Mouse (Mus musculus) liver, embryonic 13.5 days (tissue): ENCODE data around the gene Sstr4. TPM values are rescaled to one million over a fixed set of nuclear protein-coding genes. Genes with fewer than 3 reads are reported as not detected.

Experiments
- ATAC-seq: fragments of 200-750 bp; cut with Nextera tagmentation; 2 replicates; pipeline ENCODE4 v1.8.0; 2017; ENCODE audit warnings: low read depth, mild to moderate bottlenecking, moderate number of reproducible peaks, moderate library complexity
- DNase-seq: peaks from one replicate; pipeline ENCODE4 v3.0.0; 2022
- H3K27ac ChIP-seq: fragments of 300-500 bp; sonication (generic); 2 replicates; pipeline ENCODE4 v1.5.1; 2015; ENCODE audit warnings: moderate library complexity, mild to moderate bottlenecking, inconsistent platforms
- H3K27me3 ChIP-seq: fragments of 300-500 bp; sonication (generic); 2 replicates; pipeline ENCODE4 v1.6.1; 2015; ENCODE audit warnings: mild to moderate bottlenecking, inconsistent platforms
- H3K36me3 ChIP-seq: fragments of 300-500 bp; sonication (generic); 2 replicates; pipeline ENCODE4 v1.6.1; 2015; ENCODE audit warnings: mild to moderate bottlenecking, inconsistent platforms
- H3K4me1 ChIP-seq: fragments of 300-500 bp; sonication (generic); replicated peaks from 2 replicates; pipeline ENCODE4 v1.6.1; 2015; ENCODE audit warnings: inconsistent platforms
- H3K4me2 ChIP-seq: fragments of 300-500 bp; sonication (generic); 2 replicates; pipeline ENCODE4 v1.6.1; 2015; ENCODE audit warnings: inconsistent platforms, mild to moderate bottlenecking, moderate library complexity
- H3K4me3 ChIP-seq: fragments of 300-500 bp; sonication (generic); replicated peaks from 2 replicates; pipeline ENCODE4 v1.5.1; 2015; ENCODE audit warnings: mild to moderate bottlenecking, inconsistent platforms
- H3K9ac ChIP-seq: fragments of 300-500 bp; sonication (generic); 2 replicates; pipeline ENCODE4 v1.6.1; 2015; ENCODE audit warnings: mild to moderate bottlenecking, inconsistent platforms
- H3K9me3 ChIP-seq: fragments of 300-500 bp; sonication (generic); replicated peaks from 2 replicates; pipeline ENCODE4 v1.6.1; 2016; ENCODE audit warnings: inconsistent platforms
- WGBS: fragments of 180-500 bp; shearing (Covaris S2); methylation state at CpG from one replicate; pipeline ENCODE4 v1.1.7; 2015; ENCODE audit not compliant: insufficient replicate concordance; 5-methylcytosine and 5-hydroxymethylcytosine counted together
- polyA plus RNA-seq: library from polyadenylated mRNA; unstranded; fragments of >200 nt; fragmentation: Nextera tagmentation; extraction: Ambion mirVana; gene quantifications from 2 replicates; pipeline ENCODE4 v1.2.1, GENCODE M21; 2015

Gene Sstr4
- polyA plus RNA-seq = not detected in 2 replicates

- H3K27ac ChIP-seq = no peak within 1 kb of the TSS
- no peaks in the 10 kb centered on the region for H3K9me3 ChIP-seq
- 0 out of 2 replicates have a peak, but pooled peaks cover 3% of the 10 kb centered on the region for H3K4me1 ChIP-seq
- H3K9ac ChIP-seq = no peak within 1 kb of the TSS
- peaks cover 36% of the 10 kb centered on the region for H3K27me3 ChIP-seq
- peak within 1 kb of the TSS; percentile 41 for H3K4me3 ChIP-seq
- DNase-seq = no peak
- peak within 1 kb of the TSS; percentile 60 for H3K4me2 ChIP-seq
- no peak for ATAC-seq
- no peaks in the 10 kb centered on the region for H3K36me3 ChIP-seq
- 6% methylated on average over 83 of the region's 83 CpGs for WGBS
Observed at GRCm38 (mm10) chr2:148395131-148396051, at the start of gene Sstr4. Gene Sstr4, plus strand, starts transcription at chr2:148395344.

- Histone ChIP-seq H3K4me3 (no peak overlapping the region), H3K27ac (no peak overlapping the region), H3K27me3 (no peaks in the 10 kb centered on the region), H3K36me3 (no peaks in the 10 kb centered on the region), H3K4me2 (no peak overlapping the region), H3K4me1 (no peaks in the 10 kb centered on the region), H3K9ac (no peak overlapping the region), H3K9me3 (no peaks in the 10 kb centered on the region)
- no peak for DNase-seq
- no peak for ATAC-seq
Observed at GRCm38 (mm10) chr2:148345373-148345772, 49.8 kb upstream of the Sstr4 start.

- no peak for DNase-seq
- no peaks in the 10 kb centered on the region for H3K36me3 ChIP-seq
- no peaks in the 10 kb centered on the region for H3K4me1 ChIP-seq
- no peak overlapping the region for H3K27ac ChIP-seq
- H3K27me3 ChIP-seq = no peaks in the 10 kb centered on the region
- no peaks in the 10 kb centered on the region for H3K9me3 ChIP-seq
- ATAC-seq = no peak
- 58% methylated on average over 1 of the region's 1 CpGs for WGBS
- no peak overlapping the region for H3K4me2 ChIP-seq
- H3K9ac ChIP-seq = no peak overlapping the region
- no peak overlapping the region for H3K4me3 ChIP-seq
Observed at GRCm38 (mm10) chr2:148346976-148347375, 48.2 kb upstream of the Sstr4 start.

- H3K27me3 ChIP-seq = no peaks in the 10 kb centered on the region
- no peak overlapping the region for H3K4me3 ChIP-seq
- H3K4me1 ChIP-seq = no peaks in the 10 kb centered on the region
- H3K9me3 ChIP-seq = no peaks in the 10 kb centered on the region
- DNase-seq = no peak
- H3K27ac ChIP-seq = no peak overlapping the region
- no peaks in the 10 kb centered on the region for H3K36me3 ChIP-seq
- H3K4me2 ChIP-seq = no peak overlapping the region
- 53% methylated on average over 4 of the region's 4 CpGs for WGBS
- no peak overlapping the region for H3K9ac ChIP-seq
- no peak for ATAC-seq
Observed at GRCm38 (mm10) chr2:148349509-148350307, 45.4 kb upstream of the Sstr4 start.

- no peak overlapping the region for H3K4me2 ChIP-seq
- no peaks in the 10 kb centered on the region for H3K9me3 ChIP-seq
- H3K4me1 ChIP-seq = no peaks in the 10 kb centered on the region
- no peak overlapping the region for H3K27ac ChIP-seq
- 19% methylated on average over 2 of the region's 2 CpGs for WGBS
- no peak overlapping the region for H3K4me3 ChIP-seq
- no peak for DNase-seq
- no peaks in the 10 kb centered on the region for H3K27me3 ChIP-seq
- ATAC-seq = no peak
- H3K9ac ChIP-seq = no peak overlapping the region
- no peaks in the 10 kb centered on the region for H3K36me3 ChIP-seq
Observed at GRCm38 (mm10) chr2:148350460-148350859, 44.7 kb upstream of the Sstr4 start.

- no peak overlapping the region for H3K4me2 ChIP-seq
- H3K4me3 ChIP-seq = no peak overlapping the region
- no peaks in the 10 kb centered on the region for H3K27me3 ChIP-seq
- H3K36me3 ChIP-seq = no peaks in the 10 kb centered on the region
- no peaks in the 10 kb centered on the region for H3K4me1 ChIP-seq
- DNase-seq = no peak
- H3K9ac ChIP-seq = no peak overlapping the region
- WGBS = 62% methylated on average over 1 of the region's 1 CpGs
- H3K27ac ChIP-seq = no peak overlapping the region
- ATAC-seq = no peak
- H3K9me3 ChIP-seq = no peaks in the 10 kb centered on the region
Observed at GRCm38 (mm10) chr2:148352655-148353054, 42.5 kb upstream of the Sstr4 start.

- ATAC-seq (no peak), DNase-seq (no peak)
- H3K4me3 ChIP-seq = no peak overlapping the region
- H3K27ac ChIP-seq = no peak overlapping the region
- WGBS = 60% methylated on average over 1 of the region's 1 CpGs
- no peaks in the 10 kb centered on the region for H3K36me3 ChIP-seq
- no peaks in the 10 kb centered on the region for H3K27me3 ChIP-seq
- H3K9me3 ChIP-seq = no peaks in the 10 kb centered on the region
- H3K4me1 ChIP-seq = no peaks in the 10 kb centered on the region
- no peak overlapping the region for H3K9ac ChIP-seq
- no peak overlapping the region for H3K4me2 ChIP-seq
Observed at GRCm38 (mm10) chr2:148357145-148357544, 38.0 kb upstream of the Sstr4 start.

- no peaks in the 10 kb centered on the region for H3K9me3 ChIP-seq
- no peaks in the 10 kb centered on the region for H3K36me3 ChIP-seq
- H3K4me2 ChIP-seq = no peak overlapping the region
- WGBS = 68% methylated on average over 3 of the region's 3 CpGs
- no peaks in the 10 kb centered on the region for H3K4me1 ChIP-seq
- no peak overlapping the region for H3K4me3 ChIP-seq
- H3K27me3 ChIP-seq = no peaks in the 10 kb centered on the region
- ATAC-seq (no peak), DNase-seq (no peak)
- no peak overlapping the region for H3K27ac ChIP-seq
- H3K9ac ChIP-seq = no peak overlapping the region
Observed at GRCm38 (mm10) chr2:148364536-148364935, 30.6 kb upstream of the Sstr4 start.

GRCm38 (mm10) chr2:148365227-148365626 is 29.9 kb upstream of the Sstr4 start:
- H3K27me3 ChIP-seq = no peaks in the 10 kb centered on the region
- no peak overlapping the region for H3K4me2 ChIP-seq
- no peak overlapping the region for H3K27ac ChIP-seq
- H3K9ac ChIP-seq = no peak overlapping the region
- no peaks in the 10 kb centered on the region for H3K36me3 ChIP-seq
- no peak for DNase-seq
- WGBS = 29% methylated on average over 1 of the region's 1 CpGs
- ATAC-seq = no peak
- no peaks in the 10 kb centered on the region for H3K4me1 ChIP-seq
- no peaks in the 10 kb centered on the region for H3K9me3 ChIP-seq
- no peak overlapping the region for H3K4me3 ChIP-seq

- Histone ChIP-seq H3K36me3 (no peaks in the 10 kb centered on the region), H3K9me3 (no peaks in the 10 kb centered on the region), H3K4me2 (no peak overlapping the region), H3K4me3 (no peak overlapping the region), H3K27ac (no peak overlapping the region), H3K27me3 (no peaks in the 10 kb centered on the region), H3K9ac (no peak overlapping the region), H3K4me1 (no peaks in the 10 kb centered on the region)
- no peak for ATAC-seq
- DNase-seq = no peak
- 44% methylated on average over 4 of the region's 4 CpGs for WGBS
Observed at GRCm38 (mm10) chr2:148371743-148372630, 23.2 kb upstream of the Sstr4 start.

- no peak for DNase-seq
- H3K36me3 ChIP-seq = no peaks in the 10 kb centered on the region
- ATAC-seq = no peak
Observed at GRCm38 (mm10) chr2:148373602-148374071, 21.5 kb upstream of the Sstr4 start.

More at GRCm38 (mm10) chr2:148373602-148374071, 21.5 kb upstream of the Sstr4 start:
- no peaks in the 10 kb centered on the region for H3K27me3 ChIP-seq
- WGBS = 41% methylated on average over 2 of the region's 2 CpGs
- no peak overlapping the region for H3K4me3 ChIP-seq
- no peak overlapping the region for H3K27ac ChIP-seq
- no peak overlapping the region for H3K4me2 ChIP-seq
- no peak overlapping the region for H3K9ac ChIP-seq
- no peaks in the 10 kb centered on the region for H3K9me3 ChIP-seq
- H3K4me1 ChIP-seq = no peaks in the 10 kb centered on the region
